ENCODE assay signal across 31 mouse cellular contexts in genomic region chr5:92830391-92830790, GRCm38 (mm10).
"Had no signal": no experiment of that assay in that cellular context is flagged by ENCODE, and none has a peak within 500 bp of the region (broad histone marks: within the 10 kb centered on the region; RNA-seq: fewer than 3 reads in every experiment).

No protein-coding gene starts in this region.

- H3K4me1 ChIP-seq: hindbrain, embryonic 12.5 days; hindbrain, embryonic 13.5 days; hindbrain, embryonic 15.5 days had no signal

- H3K27me3 ChIP-seq: heart, embryonic 12.5 days; heart, embryonic 13.5 days; heart, embryonic 15.5 days; hindbrain, embryonic 12.5 days; hindbrain, embryonic 13.5 days; hindbrain, embryonic 15.5 days; intestine, embryonic 15.5 days had no signal

- H3K27ac ChIP-seq: heart, adult 2 months; heart, embryonic 10.5 days; heart, embryonic 13.5 days; heart, embryonic 15.5 days; hindbrain, embryonic 10.5 days; hindbrain, embryonic 12.5 days; hindbrain, embryonic 13.5 days; hindbrain, embryonic 14.5 days; hindbrain, embryonic 15.5 days; hindbrain, postnatal 0 days; intestine, embryonic 15.5 days; kidney, embryonic 15.5 days; kidney, postnatal 0 days; layer of hippocampus, adult 2 months; left cerebral cortex, adult 2 months had no signal

- H3K4me3 ChIP-seq: heart, adult 2 months; heart, embryonic 10.5 days; heart, embryonic 12.5 days; heart, embryonic 13.5 days; heart, embryonic 15.5 days; hindbrain, embryonic 10.5 days; hindbrain, embryonic 12.5 days; hindbrain, embryonic 13.5 days; hindbrain, embryonic 15.5 days; intestine, embryonic 15.5 days; kidney, embryonic 15.5 days; layer of hippocampus, adult 2 months; left cerebral cortex, adult 2 months had no signal

- H3K36me3 ChIP-seq: heart, embryonic 10.5 days; heart, embryonic 12.5 days; heart, embryonic 13.5 days; heart, embryonic 15.5 days; hindbrain, embryonic 10.5 days; hindbrain, embryonic 12.5 days; hindbrain, embryonic 13.5 days; hindbrain, embryonic 15.5 days; intestine, embryonic 15.5 days; kidney, embryonic 15.5 days had no signal

- H3K4me2 ChIP-seq: heart, embryonic 11.5 days; heart, embryonic 12.5 days; heart, embryonic 13.5 days; heart, embryonic 15.5 days; hindbrain, embryonic 12.5 days; hindbrain, embryonic 13.5 days; hindbrain, embryonic 14.5 days; hindbrain, embryonic 15.5 days; intestine, embryonic 15.5 days; kidney, embryonic 15.5 days had no signal

- H3K9ac ChIP-seq: heart, embryonic 12.5 days; heart, embryonic 13.5 days; heart, embryonic 15.5 days; hindbrain, embryonic 12.5 days; hindbrain, embryonic 13.5 days; hindbrain, embryonic 14.5 days; hindbrain, embryonic 15.5 days; intestine, embryonic 15.5 days; kidney, embryonic 15.5 days had no signal

- ATAC-seq: hindbrain, embryonic 16.5 days; hindbrain, postnatal 0 days; inflammation-experienced regulatory T-cells, adult 6 months; intestine, embryonic 15.5 days; intestine, embryonic 16.5 days; intestine, postnatal 0 days had no signal

- H3K9me3 ChIP-seq: heart, embryonic 10.5 days; heart, embryonic 12.5 days; heart, embryonic 13.5 days; heart, embryonic 15.5 days; hindbrain, embryonic 10.5 days; hindbrain, embryonic 12.5 days; hindbrain, embryonic 13.5 days; hindbrain, embryonic 15.5 days; intestine, embryonic 15.5 days; kidney, embryonic 15.5 days had no signal

- DNase-seq: heart, adult 2 months; heart, postnatal 10 days; heart, postnatal 14 days; heart, postnatal 36 days; heart, postnatal 4 days; kidney, adult 11 months; kidney, adult 18-20 months; kidney, postnatal 25 days; kidney, postnatal 4 days; layer of hippocampus, adult 9-11 months; layer of hippocampus, postnatal 36 days had no signal
